Mouse (Mus musculus) brain, embryonic 14.5 days (tissue): Measurements from ENCODE around the gene Pfpl. TPM values are rescaled to one million over a fixed set of nuclear protein-coding genes. Genes with fewer than 3 reads are reported as not detected.

Source experiments
- DNase-seq: peaks from one replicate; pipeline ENCODE4 v3.0.0-alpha.2; 2011; ENCODE audit warnings: low read depth
- CTCF ChIP-seq: fragments of 200-500 bp; IDR thresholded peaks from 2 replicates; pipeline ENCODE4 v1.5.1; 2012; ENCODE audit warnings: inconsistent platforms, mild to moderate bottlenecking, moderate library complexity, borderline replicate concordance; ENCODE audit not compliant: insufficient read depth, insufficient read length; ENCODE audit errors: extremely low read depth
- POLR2A ChIP-seq: fragments of 200-500 bp; IDR thresholded peaks from 2 replicates; pipeline ENCODE4 v1.6.1; 2012; ENCODE audit warnings: mild to moderate bottlenecking, inconsistent platforms, borderline replicate concordance; ENCODE audit not compliant: poor library complexity, insufficient read depth, insufficient read length, severe bottlenecking; ENCODE audit errors: extremely low read depth
- polyA plus RNA-seq: library from polyadenylated mRNA; depleted of rRNA; stranded (reverse); fragments of >200 nt; gene quantifications from 2 replicates; pipeline ENCODE4 v1.2.3, GENCODE M21; 2012

Gene Pfpl
- polyA plus RNA-seq, 1 experiment = not detected

DNA sequence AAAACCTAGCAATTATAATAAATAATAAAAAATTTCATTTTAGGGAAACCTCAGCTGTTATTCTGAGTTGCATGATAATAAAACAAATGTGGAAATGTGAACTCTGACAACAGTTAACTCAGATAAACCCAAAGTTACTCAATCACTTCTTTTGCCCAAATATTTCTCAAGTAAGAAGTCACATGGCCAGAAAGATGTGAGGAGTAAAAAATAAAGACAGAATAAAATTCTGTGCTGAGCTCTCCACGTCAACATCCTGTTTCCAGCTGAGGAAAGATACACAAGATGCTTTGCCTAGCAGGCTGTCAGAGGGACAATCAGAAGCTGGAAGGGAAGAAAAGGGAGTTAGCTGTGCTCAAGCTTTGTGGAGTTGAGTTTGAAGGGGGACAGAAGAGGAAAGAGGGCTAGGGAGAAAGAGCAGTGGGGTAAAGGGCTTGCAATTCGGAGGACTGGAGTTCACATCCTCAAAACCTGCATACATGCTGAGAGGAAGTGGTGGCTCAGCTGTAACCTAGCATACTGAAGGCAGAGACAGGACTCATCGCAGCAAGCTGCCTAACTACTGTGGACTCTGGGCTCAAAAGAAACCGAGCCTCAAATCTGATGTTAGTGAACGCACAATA lies 12.5 kb downstream of the Pfpl start:
- TF ChIP-seq POLR2A = no peak
- no peak for TF ChIP-seq CTCF
- no peak for DNase-seq

DNA sequence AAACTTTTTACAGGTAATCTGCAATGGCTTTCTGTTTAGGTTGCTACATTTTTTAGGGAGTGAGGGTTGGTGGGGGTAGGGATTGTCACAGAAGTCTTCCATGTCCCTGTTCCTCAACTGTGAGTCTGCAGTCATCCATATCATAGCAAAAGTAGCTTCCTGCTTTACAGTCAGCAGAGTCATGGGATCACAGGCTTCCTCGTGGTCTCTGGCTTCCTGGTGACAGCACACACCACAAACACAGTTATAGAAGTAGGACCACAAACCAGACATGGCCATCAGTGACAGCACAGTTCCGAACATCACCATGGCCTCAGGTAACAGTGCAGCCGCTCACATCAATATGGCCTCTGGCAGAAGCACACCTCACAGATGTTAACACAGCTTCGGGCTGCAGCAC lies 14.9 kb downstream of the Pfpl start:
- no peak for DNase-seq
- TF ChIP-seq CTCF = no peak
- no peak for TF ChIP-seq POLR2A

GRCm38 (mm10) chr19:12445014-12445413 lies 17.3 kb downstream of the Pfpl start:
- no peak for DNase-seq
- no peak for TF ChIP-seq POLR2A
- no peak for TF ChIP-seq CTCF

GRCm38 (mm10) chr19:12457401-12458066 lies 29.8 kb downstream of the Pfpl start:
- no peak for TF ChIP-seq POLR2A
- TF ChIP-seq CTCF = no peak
- no peak for DNase-seq

GRCm38 (mm10) chr19:12459516-12459915 lies 31.8 kb downstream of the Pfpl start:
- TF ChIP-seq CTCF (no peak), POLR2A (no peak)
- DNase-seq = no peak

DNA sequence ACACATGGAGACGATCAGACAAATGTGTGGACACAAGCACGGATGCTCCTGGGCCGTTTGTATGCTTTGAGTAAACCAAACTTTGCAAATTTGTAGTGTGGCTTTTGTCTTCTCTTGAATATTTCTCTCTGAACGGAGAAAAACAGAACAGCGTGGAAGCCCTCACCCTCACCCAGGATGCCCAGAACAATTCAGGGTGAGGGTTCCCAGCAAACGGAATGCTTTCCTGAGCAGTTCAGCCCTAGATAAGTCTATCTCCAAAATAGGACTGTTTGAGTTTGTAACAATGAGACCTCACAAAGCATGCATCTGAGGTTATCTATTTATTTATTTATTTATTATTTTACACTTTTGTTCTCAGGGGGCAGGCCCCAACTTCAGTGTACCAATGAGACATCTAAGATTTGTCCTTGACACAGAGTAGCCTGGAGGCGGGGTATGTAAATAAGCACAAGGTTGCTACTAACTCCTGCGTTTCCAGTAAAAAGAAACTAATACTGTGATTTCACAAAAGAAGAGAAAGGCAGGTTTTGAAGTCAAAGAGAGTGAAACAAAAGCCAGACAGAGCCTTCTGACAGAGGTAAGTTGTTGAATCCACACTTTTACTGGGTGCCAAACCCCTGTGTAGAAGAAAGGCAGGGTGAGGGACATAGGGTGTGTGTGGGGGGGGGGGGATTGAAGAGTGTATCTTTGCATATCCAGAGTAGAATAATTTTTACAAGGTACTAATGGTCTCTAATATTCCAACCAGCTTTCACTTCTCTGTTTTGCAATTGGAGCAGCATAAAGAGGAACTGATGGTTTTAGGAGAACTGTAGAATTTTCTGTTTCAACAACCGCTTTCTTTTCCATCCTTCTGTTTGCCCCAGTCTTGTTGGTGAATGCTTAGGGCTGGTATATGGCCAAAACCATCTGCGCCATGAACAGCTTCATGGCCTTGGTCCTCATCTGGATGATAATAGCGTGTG lies 32.9 kb downstream of the Pfpl start, which contains the start of gene Mpeg1:
Mpeg1 (plus strand) TSS at position 498 of the 968 bp plus-strand sequence.
- no peak for TF ChIP-seq CTCF
- no peak for TF ChIP-seq POLR2A
- DNase-seq = no peak

- DNase-seq = no peak
- TF ChIP-seq POLR2A (no peak), CTCF (no peak)
Observed at GRCm38 (mm10) chr19:12462851-12463721, 35.4 kb downstream of the Pfpl start.

- DNase-seq = peak; percentile 68
- TF ChIP-seq CTCF (no peak), POLR2A (no peak)
Observed at GRCm38 (mm10) chr19:12463722-12464035, 36.0 kb downstream of the Pfpl start.

DNA sequence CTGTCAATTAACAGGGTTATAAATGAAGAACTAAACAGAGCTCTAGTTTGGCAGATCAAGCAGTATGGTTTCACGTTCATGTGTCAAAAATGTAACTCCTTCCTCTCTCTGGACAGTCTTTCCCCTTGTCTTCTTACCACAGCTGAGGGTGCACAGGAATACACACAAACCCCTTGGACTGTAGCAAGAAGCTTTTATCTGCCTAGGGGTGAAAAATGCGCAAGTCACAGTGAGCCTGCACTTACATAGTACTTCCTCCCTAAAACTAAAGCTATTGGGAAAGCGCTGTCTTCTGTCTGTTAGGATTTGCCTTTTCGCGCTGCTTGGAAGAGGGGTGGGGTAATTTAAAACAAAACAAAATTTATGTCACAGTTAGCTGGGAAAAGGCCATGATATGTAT lies 36.4 kb downstream of the Pfpl start:
- TF ChIP-seq POLR2A (no peak), CTCF (no peak)
- DNase-seq = no peak

GRCm38 (mm10) chr19:12464674-12465073 lies 37.0 kb downstream of the Pfpl start:
- no peak for DNase-seq
- TF ChIP-seq POLR2A = no peak
- no peak for TF ChIP-seq CTCF
